Mouse (Mus musculus): ENCODE results near the gene Flrt3.

Flrt3 gene

GRCm38 (mm10) chr2:140621730-140622337, 49.4 kb downstream of the Flrt3 start:
- DNase-seq, result no peak

- no peak for DNase-seq
Measured at GRCm38 (mm10) chr2:140615451-140615850, 55.8 kb downstream of the Flrt3 start.
